Mouse (Mus musculus): ENCODE data around the gene Gpr137b.
"Not testable (repeated sequence)": the region's sequence is repeated elsewhere in the genome, so short reads cannot be mapped to it uniquely, and the experiment has no call there.

Gpr137b gene

GRCm38 (mm10) chr13:13366371-13366770 lies 27.4 kb downstream of the Gpr137b start:
- not testable (repeated sequence) for DNase-seq (ENCODE audit: low read depth, low spot score)

GRCm38 (mm10) chr13:13363536-13363935 lies 30.3 kb downstream of the Gpr137b start:
- not testable (repeated sequence) for DNase-seq (ENCODE audit: low read depth, low spot score)

GRCm38 (mm10) chr13:13362261-13362660 lies 31.6 kb downstream of the Gpr137b start:
- not testable (repeated sequence) for DNase-seq (ENCODE audit: low read depth, low spot score)

GRCm38 (mm10) chr13:13360045-13360444 lies 33.8 kb downstream of the Gpr137b start:
- DNase-seq (ENCODE audit: low read depth, low spot score), result not testable (repeated sequence)

GRCm38 (mm10) chr13:13358602-13359001 lies 35.2 kb downstream of the Gpr137b start:
- DNase-seq (ENCODE audit: low read depth, low spot score), result not testable (repeated sequence)

- DNase-seq (ENCODE audit: low read depth, low spot score), result not testable (repeated sequence)
These were observed 35.7 kb downstream of the Gpr137b start for GRCm38 (mm10) chr13:13358097-13358496.

GRCm38 (mm10) chr13:13352113-13352512 lies 41.7 kb downstream of the Gpr137b start:
- DNase-seq (ENCODE audit: low read depth, low spot score), result not testable (repeated sequence)

GRCm38 (mm10) chr13:13350681-13351080 lies 43.1 kb downstream of the Gpr137b start:
- not testable (repeated sequence) for DNase-seq (ENCODE audit: low read depth, low spot score)

GRCm38 (mm10) chr13:13349288-13349687 lies 44.5 kb downstream of the Gpr137b start:
- DNase-seq (ENCODE audit: low read depth, low spot score), result peak; percentile 67

GRCm38 (mm10) chr13:13347634-13348412 lies 46.0 kb downstream of the Gpr137b start:
- DNase-seq (ENCODE audit: low read depth, low spot score), result peak; percentile 35

GRCm38 (mm10) chr13:13337361-13337760 lies 56.5 kb downstream of the Gpr137b start:
- DNase-seq (ENCODE audit: low read depth, low spot score), result not testable (repeated sequence)

GRCm38 (mm10) chr13:13328876-13329275 lies 64.9 kb downstream of the Gpr137b start:
- DNase-seq (ENCODE audit: low read depth, low spot score), result peak; percentile 60
